Mouse (Mus musculus): ENCODE measurements around the gene Sox9. TPM values are rescaled to one million over a fixed set of nuclear protein-coding genes. Genes with fewer than 3 reads are reported as not detected.

Sox9 gene
- total RNA-seq (2021), result 1 to 10 TPM; 1.0 to 1.2 TPM
- long read RNA-seq, experiment 1, result 0 reads
- long read RNA-seq, experiment 2, result 0 reads

GRCm38 (mm10) chr11:112781994-112782356, at the start of gene Sox9:
Gene Sox9 (plus strand): TSS chr11:112782224.
- DNase-seq, result peak; percentile 87 to 90

GRCm38 (mm10) chr11:112732401-112732800, 49.6 kb upstream of the Sox9 start:
- DNase-seq, result peak; percentile 11 to 17

GRCm38 (mm10) chr11:112737071-112737470, 45.0 kb upstream of the Sox9 start:
- no peak for DNase-seq

GRCm38 (mm10) chr11:112739681-112740080, 42.3 kb upstream of the Sox9 start:
- no peak for DNase-seq

- no peak for DNase-seq
These were observed 25.5 kb upstream of the Sox9 start for GRCm38 (mm10) chr11:112756516-112756915.

- DNase-seq, result no peak
These were observed 24.0 kb upstream of the Sox9 start for GRCm38 (mm10) chr11:112758056-112758455.

- DNase-seq, result peak; percentile 9 to 11
These were observed 15.1 kb upstream of the Sox9 start for GRCm38 (mm10) chr11:112766956-112767355.

GRCm38 (mm10) chr11:112767531-112768041, 14.4 kb upstream of the Sox9 start:
- DNase-seq, result no peak

- no peak for DNase-seq
These were observed 9.2 kb upstream of the Sox9 start for GRCm38 (mm10) chr11:112772791-112773355.

- DNase-seq, result peak; percentile 14 to 54
These were observed 2.3 kb upstream of the Sox9 start for GRCm38 (mm10) chr11:112779762-112780161.

- peak in 1 of 2 experiments; percentile 11 for DNase-seq
These were observed 1.6 kb upstream of the Sox9 start for GRCm38 (mm10) chr11:112780394-112780920.

- peak; percentile 61 to 68 for DNase-seq
These were observed 751 bp upstream of the Sox9 start for GRCm38 (mm10) chr11:112781035-112781911.

- DNase-seq, result peak; percentile 12 to 51
These were observed 515 bp downstream of the Sox9 start for GRCm38 (mm10) chr11:112782357-112783121.

- peak; percentile 6 to 32 for DNase-seq
These were observed 1.6 kb downstream of the Sox9 start for GRCm38 (mm10) chr11:112783401-112784346.

GRCm38 (mm10) chr11:112784347-112784902, 2.4 kb downstream of the Sox9 start:
- peak in 1 of 2 experiments; percentile 10 for DNase-seq

- peak in 1 of 2 experiments; percentile 28 for DNase-seq
These were observed 2.9 kb downstream of the Sox9 start for GRCm38 (mm10) chr11:112784903-112785381.

- peak in 1 of 2 experiments; percentile 15 for DNase-seq
These were observed 3.6 kb downstream of the Sox9 start for GRCm38 (mm10) chr11:112785581-112785980.

GRCm38 (mm10) chr11:112786427-112786826, 4.4 kb downstream of the Sox9 start:
- no peak for DNase-seq

- no peak for DNase-seq
These were observed 6.3 kb downstream of the Sox9 start for GRCm38 (mm10) chr11:112788296-112788695.

- peak in 1 of 2 experiments; percentile 55 for DNase-seq
These were observed 14.4 kb downstream of the Sox9 start for GRCm38 (mm10) chr11:112796379-112796778.
